Mouse (Mus musculus) cortical plate, adult 2 months (tissue): ENCODE data around the gene Arhgap23. TPM values are rescaled to one million over a fixed set of nuclear protein-coding genes. Genes with fewer than 3 reads are reported as not detected.

ENCODE experiments used
- H3K27ac ChIP-seq: fragments of 200-500 bp; 2 replicates; pipeline ENCODE4 v1.5.1; 2012; ENCODE audit warnings: low read length, control low read depth, inconsistent platforms; ENCODE audit not compliant: insufficient read depth
- H3K4me1 ChIP-seq: fragments of 200-500 bp; 2 replicates; pipeline ENCODE4 v1.6.1; 2011; ENCODE audit warnings: low read length; ENCODE audit not compliant: control insufficient read depth, insufficient read depth
- H3K4me3 ChIP-seq: fragments of 200-500 bp; 2 replicates; pipeline ENCODE4 v1.5.1; 2011; ENCODE audit warnings: mild to moderate bottlenecking, low read length, control low read depth; ENCODE audit not compliant: insufficient read depth
- CTCF ChIP-seq: fragments of 200-500 bp; IDR thresholded peaks from 2 replicates; pipeline ENCODE4 v1.5.1; 2011; ENCODE audit warnings: mild to moderate bottlenecking, control low read depth, low read length; ENCODE audit not compliant: insufficient read depth; ENCODE audit errors: extremely low read depth
- POLR2A ChIP-seq: fragments of 200-500 bp; IDR thresholded peaks from 2 replicates; pipeline ENCODE4 v1.6.1; 2011; ENCODE audit warnings: mild to moderate bottlenecking, low read length, control low read depth; ENCODE audit not compliant: insufficient read depth; ENCODE audit errors: extremely low read depth
- polyA plus RNA-seq: library from polyadenylated mRNA; depleted of rRNA; stranded (reverse); fragments of >200 nt; gene quantifications from 2 replicates; pipeline ENCODE4 v1.2.3, GENCODE M21; 2012

The Arhgap23 gene
- polyA plus RNA-seq, 1 experiment = 71.5 TPM

DNA sequence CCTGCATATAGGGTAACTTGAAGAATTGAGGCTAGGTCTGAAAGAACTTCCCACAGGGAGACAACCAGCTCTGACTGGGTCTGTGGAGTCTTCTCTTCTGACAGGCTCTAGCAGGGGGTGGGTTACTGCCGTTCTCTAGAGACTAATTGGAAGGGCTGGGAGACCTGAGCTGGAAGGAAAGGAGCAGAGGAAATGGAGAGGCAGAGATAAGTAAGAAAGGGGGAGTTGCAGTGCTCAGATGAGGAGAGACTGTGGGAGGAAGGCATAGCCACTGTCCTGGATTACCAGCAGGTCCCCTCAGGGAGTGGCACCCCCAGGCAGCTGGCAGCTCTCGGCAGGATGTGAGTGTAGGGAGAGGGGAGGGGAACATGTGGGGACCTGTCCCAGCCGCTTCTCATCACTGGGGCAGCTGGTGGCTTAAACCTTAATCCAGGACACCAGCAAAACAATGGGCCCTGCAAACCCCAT is 26.4 kb downstream of the Arhgap23 start:
- TF ChIP-seq CTCF = no peak
- TF ChIP-seq POLR2A = no peak
- H3K4me1 ChIP-seq = peaks cover 4% of the 10 kb centered on the region
- H3K27ac ChIP-seq = peak overlapping the region; percentile 38; the same call in 1 of the 2 replicates

DNA sequence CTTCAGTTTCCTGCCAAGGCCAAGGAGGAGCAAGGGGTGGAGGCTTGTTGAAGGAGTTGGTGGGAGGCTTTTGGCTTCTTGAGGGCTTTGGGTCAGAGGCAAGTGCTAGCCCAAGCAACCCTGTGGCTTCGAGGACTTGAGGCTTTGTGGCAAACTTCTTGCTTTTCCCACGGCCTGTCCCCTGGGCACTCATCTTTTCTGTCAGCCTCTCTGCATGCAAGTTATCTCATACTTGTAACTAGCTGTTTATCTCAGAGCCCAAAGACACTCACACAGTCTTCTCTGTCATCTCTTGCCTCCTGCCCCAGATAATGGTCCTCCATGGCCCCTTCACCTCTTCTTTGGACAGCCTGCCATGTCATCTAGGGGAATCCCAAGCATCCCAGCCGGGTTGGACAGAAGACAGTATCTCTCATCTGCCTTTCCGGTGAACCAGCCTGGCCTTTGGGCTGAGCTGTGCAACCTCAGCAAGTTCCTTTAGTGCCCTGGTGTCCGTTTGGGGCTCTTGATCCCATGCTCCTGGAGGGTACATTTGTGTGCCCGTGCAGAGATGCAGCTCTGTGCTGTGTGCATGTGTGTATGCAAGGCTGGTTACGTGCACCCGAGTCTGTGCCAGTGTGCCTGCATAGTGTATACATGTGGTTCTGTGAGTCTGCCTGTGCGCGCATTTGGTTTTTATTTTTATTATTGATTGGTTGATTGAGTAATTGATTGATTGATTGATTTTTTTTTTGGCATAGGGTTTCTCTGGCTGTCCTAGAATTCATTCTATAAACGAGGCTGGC is 27.8 kb downstream of the Arhgap23 start:
- Histone ChIP-seq H3K4me3 (no peak overlapping the region), H3K27ac (no peak overlapping the region), H3K4me1 (peaks cover 2% of the 10 kb centered on the region; the same call in 1 of the 2 replicates)
- TF ChIP-seq POLR2A = no peak
- no peak for TF ChIP-seq CTCF

More for the DNA sequence above, 26.4 kb downstream of the Arhgap23 start:
- no peak overlapping the region for H3K4me3 ChIP-seq

DNA sequence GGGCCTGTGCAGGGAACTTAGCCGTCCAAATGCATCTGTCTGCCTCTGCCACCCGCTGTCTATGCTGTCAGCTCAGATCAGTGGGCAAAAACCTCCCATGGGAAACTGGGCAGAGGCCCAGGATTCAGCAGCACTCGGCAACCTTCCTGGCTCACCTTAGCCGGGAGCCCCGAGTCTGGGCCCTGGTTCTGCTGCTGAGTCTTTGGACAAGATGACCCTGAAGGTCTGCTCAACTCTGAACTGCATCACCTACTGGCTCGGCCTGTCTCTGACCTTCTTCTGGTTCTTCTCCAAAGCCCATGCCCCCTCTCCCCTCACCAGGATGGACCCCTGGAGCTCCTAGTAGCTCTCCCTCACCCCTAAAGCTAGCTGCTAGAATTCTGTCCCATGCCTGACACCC is 30.3 kb downstream of the Arhgap23 start:
- H3K4me3 ChIP-seq = no peak overlapping the region
- no peak overlapping the region for H3K27ac ChIP-seq
- H3K4me1 ChIP-seq = no peaks in the 10 kb centered on the region
- TF ChIP-seq CTCF (no peak), POLR2A (no peak)

DNA sequence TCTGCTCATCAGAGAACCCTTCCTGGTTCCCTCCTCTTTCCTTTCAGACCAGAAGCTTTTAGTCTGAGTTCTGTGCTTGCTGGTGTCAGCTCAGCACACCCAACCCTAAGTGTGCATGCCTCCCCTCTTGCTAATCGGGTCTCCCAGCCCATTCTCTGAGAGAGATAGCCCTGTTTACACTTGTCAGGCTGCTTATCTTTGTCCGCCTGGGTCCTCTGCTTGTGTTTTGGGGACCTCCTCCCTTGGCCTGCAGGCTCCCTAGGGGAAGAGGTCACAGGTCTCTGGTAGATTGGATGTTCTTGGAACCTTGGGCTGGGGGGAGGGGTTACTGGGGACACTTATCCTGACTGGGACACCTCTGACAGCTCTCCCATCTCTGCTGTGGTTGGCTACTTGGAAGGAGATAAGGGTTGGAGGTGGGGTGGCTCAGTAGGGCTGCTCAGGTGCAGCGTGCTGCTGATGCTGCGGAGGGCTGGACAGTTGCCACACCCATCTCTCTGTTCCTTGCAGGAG is 30.7 kb downstream of the Arhgap23 start:
- Histone ChIP-seq H3K4me1 (no peaks in the 10 kb centered on the region), H3K27ac (no peak overlapping the region)
- TF ChIP-seq CTCF (no peak), POLR2A (no peak)

DNA sequence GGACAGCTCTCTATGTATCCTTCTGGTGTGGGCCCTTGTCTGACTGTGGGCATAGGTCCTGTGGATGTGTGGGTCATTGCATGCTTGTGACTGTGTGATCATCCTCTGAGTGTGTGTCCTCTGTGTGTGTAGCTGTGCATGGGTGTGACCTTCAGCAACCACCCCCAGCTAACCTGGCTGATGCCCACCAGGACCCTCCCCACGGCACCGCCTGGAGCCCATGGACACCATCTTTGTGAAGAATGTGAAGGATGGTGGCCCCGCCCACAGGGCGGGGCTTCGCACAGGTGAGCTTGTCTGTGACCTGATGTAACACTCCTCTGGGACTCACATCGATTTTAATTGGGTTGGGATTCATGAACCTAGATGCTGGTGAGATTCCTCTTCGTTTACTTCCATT is 32.6 kb downstream of the Arhgap23 start:
- no peak overlapping the region for H3K27ac ChIP-seq
- H3K4me1 ChIP-seq = 0 out of 2 replicates have a peak, but pooled peaks cover 3% of the 10 kb centered on the region
- TF ChIP-seq CTCF = no peak
- no peak for TF ChIP-seq POLR2A
- H3K4me3 ChIP-seq = no peak overlapping the region

More for the DNA sequence above, 30.7 kb downstream of the Arhgap23 start:
- H3K4me3 ChIP-seq = no peak overlapping the region

DNA sequence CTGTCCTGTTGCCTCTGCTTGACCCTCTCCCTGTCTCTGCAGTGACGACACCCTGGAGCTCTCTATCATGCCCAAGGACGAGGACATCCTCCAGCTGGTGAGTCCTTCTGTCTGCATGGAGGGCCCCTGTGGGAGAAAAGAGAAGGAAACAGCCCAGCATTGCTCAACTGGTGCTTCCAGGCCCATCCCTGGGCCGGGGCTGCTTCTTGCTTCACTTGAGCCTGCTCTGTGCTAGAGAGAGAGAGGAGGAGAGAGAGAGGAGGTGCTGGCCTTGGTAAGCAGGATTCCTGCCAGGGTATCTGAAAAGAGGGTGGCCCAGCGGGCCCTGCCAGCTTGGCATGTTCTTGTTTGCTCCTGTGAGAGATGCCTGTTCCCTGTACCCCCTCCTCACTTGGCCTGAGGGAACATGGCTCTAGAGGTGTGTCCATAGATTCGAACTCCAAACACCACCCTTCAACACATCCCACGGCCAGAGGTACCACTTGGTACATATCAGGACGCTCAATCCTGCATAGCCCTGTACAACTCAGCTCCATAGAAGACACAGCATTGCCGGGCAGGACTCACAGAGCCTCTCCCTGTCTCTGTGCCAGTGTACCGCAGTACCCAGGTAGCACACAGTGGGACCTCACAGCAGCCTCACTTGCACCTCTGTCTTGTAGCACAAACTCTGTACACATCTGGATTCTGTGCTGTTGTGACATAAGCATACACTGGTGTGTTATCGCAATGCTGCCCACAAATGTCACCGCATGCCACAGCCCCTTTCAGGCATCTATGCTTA is 33.5 kb downstream of the Arhgap23 start:
- Histone ChIP-seq H3K27ac (no peak overlapping the region), H3K4me3 (no peak overlapping the region), H3K4me1 (0 out of 2 replicates have a peak, but pooled peaks cover 5% of the 10 kb centered on the region)
- no peak for TF ChIP-seq CTCF
- TF ChIP-seq POLR2A = no peak

DNA sequence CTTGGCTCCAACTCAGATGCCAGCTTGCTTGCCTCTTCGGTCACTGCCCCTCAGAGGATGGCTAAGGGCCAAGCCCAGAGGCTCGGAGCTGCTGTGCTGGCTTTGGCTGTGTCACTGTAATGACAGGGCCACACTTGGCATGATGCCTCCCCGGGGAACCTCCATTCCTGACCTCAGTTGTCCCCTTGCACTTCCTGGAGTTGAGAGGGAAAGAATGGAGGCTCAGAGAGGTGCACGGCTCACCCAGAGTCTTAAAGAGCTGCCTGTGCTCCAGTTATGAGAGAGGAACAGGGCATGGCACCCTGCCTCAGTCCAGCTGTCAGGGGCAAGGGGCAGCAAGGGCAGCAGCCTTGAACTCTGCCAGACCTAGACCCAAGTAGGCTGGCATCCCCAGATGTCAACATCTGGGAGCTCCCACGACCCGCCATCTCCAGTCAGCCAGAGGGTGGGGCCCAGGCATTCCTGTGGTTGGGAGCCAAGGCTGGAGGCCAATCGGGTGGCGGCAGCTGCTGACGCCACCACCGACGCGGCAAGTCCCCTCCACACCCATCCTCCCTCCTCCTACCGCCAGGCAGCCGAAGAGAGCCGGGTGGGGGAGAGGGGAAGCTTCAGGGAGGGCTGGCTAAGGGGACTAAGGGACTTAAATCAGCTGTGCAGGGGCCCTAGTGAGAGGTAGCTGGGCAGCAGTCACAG is 34.4 kb downstream of the Arhgap23 start:
- peaks cover 9% of the 10 kb centered on the region; the same call in 1 of the 2 replicates for H3K4me1 ChIP-seq
- peak overlapping the region; percentile 63 for H3K4me3 ChIP-seq
- peak; percentile 71 for TF ChIP-seq POLR2A
- no peak for TF ChIP-seq CTCF
- peak overlapping the region; percentile 79 for H3K27ac ChIP-seq

DNA sequence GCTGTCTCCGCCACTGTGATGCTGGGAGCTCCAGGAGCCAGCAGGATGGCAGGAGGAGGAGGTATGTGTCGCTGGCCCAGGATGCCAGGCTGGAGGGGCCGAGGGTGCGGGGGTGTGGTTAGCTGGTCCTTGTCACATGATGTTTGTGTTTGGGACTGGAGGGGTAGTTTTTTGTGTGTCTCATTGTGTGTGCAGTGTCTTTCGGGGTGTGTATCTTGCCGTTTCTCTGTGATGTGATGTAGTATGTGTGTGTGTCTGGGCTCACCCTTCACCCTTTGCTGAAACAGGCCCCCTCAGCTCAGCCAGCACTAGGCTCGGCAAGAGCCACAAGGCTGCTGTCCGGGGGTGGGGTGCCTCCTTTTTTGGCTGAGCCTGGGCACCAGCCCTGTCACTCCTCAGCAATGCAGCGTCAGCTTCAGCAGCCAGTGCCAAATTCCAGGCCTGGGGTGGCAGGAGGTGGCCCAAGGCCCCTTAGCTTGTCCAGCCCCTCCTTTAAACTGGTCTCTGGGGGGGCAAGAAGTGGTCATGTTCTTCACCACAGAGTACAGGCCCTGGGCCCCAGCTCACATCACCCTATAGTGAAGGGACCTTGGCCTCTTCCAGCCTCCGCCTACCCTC is 35.1 kb downstream of the Arhgap23 start:
- H3K4me3 ChIP-seq = peak overlapping the region; percentile 63
- TF ChIP-seq POLR2A (no peak), CTCF (no peak)
- peak overlapping the region; percentile 79 for H3K27ac ChIP-seq
- peaks cover 9% of the 10 kb centered on the region; the same call in 1 of the 2 replicates for H3K4me1 ChIP-seq
